Mouse (Mus musculus): ENCODE results near the gene Map3k9.

GRCm38 (mm10) chr12:81679807-81680529 is 101.0 kb downstream of the Map3k9 start:
- TF ChIP-seq CTCF (IDR thresholded peaks at IDR 0.05; ENCODE audit: low read depth) (no peak), EP300 (IDR thresholded peaks at IDR 0.05; ENCODE audit: low read depth) (no peak)

Measured in heart, postnatal 0 days (tissue).